In the genomic region with DNA sequence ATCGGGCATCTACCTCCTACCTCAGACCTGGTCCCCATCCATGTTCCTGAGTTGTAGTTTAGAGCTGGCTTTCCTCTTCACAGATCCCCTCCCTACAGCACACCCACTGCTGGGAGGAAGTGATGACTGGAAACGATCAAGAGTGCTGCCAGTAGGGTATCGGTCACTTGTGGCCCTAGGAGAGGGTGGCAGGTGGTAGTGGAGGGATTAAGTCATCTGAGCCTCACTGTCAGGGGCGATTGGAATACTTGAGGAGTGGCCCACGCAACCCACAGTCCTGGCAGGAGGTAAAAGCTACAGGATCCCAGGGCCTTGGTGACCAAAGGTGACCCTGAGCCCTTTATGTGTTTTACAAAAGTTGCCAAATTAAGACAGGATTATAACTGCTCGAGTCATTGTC, we compare ENCODE assay signal across 25 mouse cellular contexts. TPM values are rescaled to one million over a fixed set of nuclear protein-coding genes. Genes with fewer than 3 reads are reported as not detected.
DNase-seq lines count a peak whose midpoint lies in the region; ATAC-seq lines count a peak whose summit lies in the region.
"Had no signal": no experiment of that assay in that cellular context is flagged by ENCODE, and none has a peak within 500 bp of the region (broad histone marks: within the 10 kb centered on the region; RNA-seq: fewer than 3 reads in every experiment).

No protein-coding gene starts in this region.

- ATAC-seq in midbrain, embryonic 11.5 days (ENCODE audit: low FRiP score) = 0 out of 2 replicates have a peak, but pooled peaks have one; percentile 31
- no peak for ATAC-seq in midbrain, embryonic 16.5 days
- peak; percentile 29; the same call in 1 of the 2 replicates for ATAC-seq in midbrain, embryonic 15.5 days (replicated peaks)
- ATAC-seq: CD4-positive, CD25-positive, alpha-beta regulatory T cell, adult 4 months; forebrain, embryonic 14.5 days had no signal

- no peak overlapping the region for H3K9ac ChIP-seq in midbrain, embryonic 11.5 days (ENCODE audit: low read length)
- no peak overlapping the region for H3K9ac ChIP-seq in midbrain, embryonic 16.5 days (ENCODE audit: low read depth, low read length)
- H3K9ac ChIP-seq in midbrain, embryonic 15.5 days = no peak overlapping the region
- H3K9ac ChIP-seq: embryonic facial prominence, embryonic 12.5 days; embryonic facial prominence, embryonic 15.5 days; hindbrain, embryonic 12.5 days; hindbrain, embryonic 15.5 days had no signal

- DNase-seq in heart, adult 11 months = peak; percentile 62
- DNase-seq in heart, embryonic 10.5 days (ENCODE audit: low spot score) = no peak
- no peak for DNase-seq in midbrain, embryonic 11.5 days (ENCODE audit: low spot score, missing footprints)
- no peak for DNase-seq in kidney, postnatal 25 days
- DNase-seq: adrenal gland, adult 2 months; adrenal gland, postnatal 14 days; cerebellum, adult 11 months; cerebellum, adult 2 months; cerebellum, adult 9-11 months; cerebellum, postnatal 25 days; gastrocnemius, postnatal 25 days; heart, adult 2 months had no signal

- 34% methylated on average over 6 of the region's 6 CpGs for WGBS in heart, embryonic 10.5 days
- 18% methylated on average over 6 of the region's 6 CpGs for WGBS in midbrain, embryonic 11.5 days
- WGBS in midbrain, embryonic 16.5 days = 19% methylated on average over 6 of the region's 6 CpGs
- WGBS in midbrain, embryonic 15.5 days = 23% methylated on average over 6 of the region's 6 CpGs

- no peaks in the 10 kb centered on the region for H3K36me3 ChIP-seq in heart, embryonic 10.5 days
- no peaks in the 10 kb centered on the region for H3K36me3 ChIP-seq in midbrain, embryonic 11.5 days (ENCODE audit: control insufficient read depth, insufficient read depth, low read length)
- H3K36me3 ChIP-seq in midbrain, embryonic 16.5 days (ENCODE audit: control insufficient read depth, insufficient read depth, low read length) = no peaks in the 10 kb centered on the region
- H3K36me3 ChIP-seq in midbrain, embryonic 15.5 days (replicated peaks) = no peaks in the 10 kb centered on the region
- H3K36me3 ChIP-seq: embryonic facial prominence, embryonic 12.5 days; embryonic facial prominence, embryonic 15.5 days; hindbrain, embryonic 12.5 days; hindbrain, embryonic 15.5 days had no signal

- peaks cover 5% of the 10 kb centered on the region for H3K4me1 ChIP-seq in heart, embryonic 10.5 days
- H3K4me1 ChIP-seq in midbrain, embryonic 11.5 days (ENCODE audit: control insufficient read depth, insufficient read depth, low read length) = peaks cover 29% of the 10 kb centered on the region
- peaks cover 17% of the 10 kb centered on the region; the same call in 1 of the 2 replicates for H3K4me1 ChIP-seq in midbrain, embryonic 16.5 days (ENCODE audit: control insufficient read depth, insufficient read depth, low read length)
- peaks cover 23% of the 10 kb centered on the region for H3K4me1 ChIP-seq in midbrain, embryonic 15.5 days

- H3K4me2 ChIP-seq in midbrain, embryonic 11.5 days = no peak overlapping the region
- H3K4me2 ChIP-seq in midbrain, embryonic 16.5 days (ENCODE audit: low read length) = no peak overlapping the region
- H3K4me2 ChIP-seq in midbrain, embryonic 15.5 days = no peak overlapping the region
- H3K4me2 ChIP-seq: embryonic facial prominence, embryonic 12.5 days; embryonic facial prominence, embryonic 15.5 days; heart, embryonic 11.5 days; hindbrain, embryonic 12.5 days; hindbrain, embryonic 15.5 days had no signal

- H3K27ac ChIP-seq in heart, embryonic 10.5 days = no peak overlapping the region
- H3K27ac ChIP-seq in midbrain, embryonic 11.5 days (ENCODE audit: low read depth, low read length) = no peak overlapping the region
- no peak overlapping the region for H3K27ac ChIP-seq in midbrain, embryonic 16.5 days (ENCODE audit: low read length)
- no peak overlapping the region for H3K27ac ChIP-seq in midbrain, embryonic 15.5 days
- H3K27ac ChIP-seq: embryonic facial prominence, embryonic 12.5 days; embryonic facial prominence, embryonic 15.5 days; heart, adult 2 months; hindbrain, embryonic 12.5 days; hindbrain, embryonic 15.5 days had no signal

- H3K9me3 ChIP-seq in heart, embryonic 10.5 days = no peaks in the 10 kb centered on the region
- no peaks in the 10 kb centered on the region for H3K9me3 ChIP-seq in midbrain, embryonic 11.5 days (ENCODE audit: control insufficient read depth, low read length)
- no peaks in the 10 kb centered on the region for H3K9me3 ChIP-seq in midbrain, embryonic 16.5 days (replicated peaks; ENCODE audit: control insufficient read depth, low read length, poor library complexity, severe bottlenecking)
- no peaks in the 10 kb centered on the region for H3K9me3 ChIP-seq in midbrain, embryonic 15.5 days
- H3K9me3 ChIP-seq: embryonic facial prominence, embryonic 12.5 days; embryonic facial prominence, embryonic 15.5 days; hindbrain, embryonic 12.5 days; hindbrain, embryonic 15.5 days had no signal

- peaks cover 80% of the 10 kb centered on the region for H3K27me3 ChIP-seq in heart, embryonic 10.5 days (ENCODE audit: insufficient read depth, poor library complexity, severe bottlenecking)
- peaks cover 51% of the 10 kb centered on the region for H3K27me3 ChIP-seq in midbrain, embryonic 11.5 days (ENCODE audit: control insufficient read depth, insufficient read depth, low read length)
- H3K27me3 ChIP-seq in midbrain, embryonic 16.5 days (ENCODE audit: control insufficient read depth, insufficient read depth, low read depth, low read length) = peaks cover 37% of the 10 kb centered on the region
- peaks cover 71% of the 10 kb centered on the region for H3K27me3 ChIP-seq in midbrain, embryonic 15.5 days (replicated peaks)

- no peak overlapping the region for H3K4me3 ChIP-seq in heart, embryonic 10.5 days
- no peak overlapping the region for H3K4me3 ChIP-seq in midbrain, embryonic 11.5 days (ENCODE audit: low read depth, low read length)
- no peak overlapping the region for H3K4me3 ChIP-seq in midbrain, embryonic 16.5 days (ENCODE audit: low read depth, low read length)
- H3K4me3 ChIP-seq in midbrain, embryonic 15.5 days = no peak overlapping the region
- H3K4me3 ChIP-seq: embryonic facial prominence, embryonic 12.5 days; embryonic facial prominence, embryonic 15.5 days; heart, adult 2 months; hindbrain, embryonic 12.5 days; hindbrain, embryonic 15.5 days had no signal

RNA-seq across cellular contexts. Expression of a gene that starts 42.9 kb away (rescaled TPM):
- not detected in 2 replicates for polyA plus RNA-seq in heart, embryonic 10.5 days (2016; fragmentation: Nextera tagmentation; extraction: Ambion mirVana)
- not detected in 2 replicates for polyA plus RNA-seq in midbrain, embryonic 11.5 days (2014; fragmentation: Nextera tagmentation; extraction: Ambion mirVana)
- polyA plus RNA-seq in midbrain, embryonic 16.5 days (2015; fragmentation: Nextera tagmentation; extraction: Ambion mirVana) = not detected in 2 replicates
- not detected in 2 replicates for polyA plus RNA-seq in midbrain, embryonic 15.5 days (2015; fragmentation: Nextera tagmentation; extraction: Ambion mirVana)
- polyA plus RNA-seq: adrenal gland, adult 2 months; C2C12; CD4-positive, CD25-positive, alpha-beta regulatory T cell, adult 4 months; cerebellum, adult 2 months; embryonic facial prominence, embryonic 12.5 days; embryonic facial prominence, embryonic 15.5 days; forebrain, embryonic 14.5 days; gonadal fat pad, adult 2 months; heart, adult 2 months; heart, embryonic 11.5 days; heart, embryonic 14.5 days; heart, postnatal 0 days; hindbrain, embryonic 12.5 days; hindbrain, embryonic 15.5 days had no signal
